Mouse (Mus musculus) limb, embryonic 15.5 days (tissue): Measurements from ENCODE around the gene Adat3. TPM values are rescaled to one million over a fixed set of nuclear protein-coding genes. Genes with fewer than 3 reads are reported as not detected.
"Not testable (repeated sequence)": the region's sequence is repeated elsewhere in the genome, so short reads cannot be mapped to it uniquely, and the experiment has no call there.

Source experiments
- ATAC-seq: fragments of 200-750 bp; cut with Nextera tagmentation; 2 replicates; pipeline ENCODE4 v1.8.0; 2017; ENCODE audit warnings: low read depth, moderate TSS enrichment; ENCODE audit not compliant: insufficient number of reproducible peaks, low FRiP score, low TSS enrichment
- H3K27ac ChIP-seq: fragments of 300-500 bp; sonication (generic); 2 replicates; pipeline ENCODE4 v1.5.1; 2015; ENCODE audit warnings: moderate library complexity, mild to moderate bottlenecking, inconsistent platforms
- H3K27me3 ChIP-seq: fragments of 300-500 bp; sonication (generic); 2 replicates; pipeline ENCODE4 v1.6.1; 2015; ENCODE audit warnings: inconsistent platforms
- H3K36me3 ChIP-seq: fragments of 300-500 bp; sonication (generic); 2 replicates; pipeline ENCODE4 v1.6.1; 2015; ENCODE audit warnings: inconsistent platforms
- H3K4me1 ChIP-seq: fragments of 300-500 bp; sonication (generic); 2 replicates; pipeline ENCODE4 v1.6.1; 2015; ENCODE audit warnings: inconsistent platforms
- H3K4me2 ChIP-seq: fragments of 300-500 bp; sonication (generic); 2 replicates; pipeline ENCODE4 v1.6.1; 2015; ENCODE audit warnings: mild to moderate bottlenecking, inconsistent platforms
- H3K4me3 ChIP-seq: fragments of 300-500 bp; sonication (generic); 2 replicates; pipeline ENCODE4 v1.5.1; 2015; ENCODE audit warnings: mild to moderate bottlenecking, inconsistent platforms
- H3K9ac ChIP-seq: fragments of 300-500 bp; sonication (generic); 2 replicates; pipeline ENCODE4 v1.6.1; 2015; ENCODE audit warnings: inconsistent platforms
- H3K9me3 ChIP-seq: fragments of 300-500 bp; sonication (generic); 2 replicates; pipeline ENCODE4 v1.6.1; 2016; ENCODE audit warnings: inconsistent platforms
- WGBS: fragments of 180-500 bp; shearing (Covaris S2); methylation state at CpG from one replicate; pipeline ENCODE4 v1.1.7; 2015; 5-methylcytosine and 5-hydroxymethylcytosine counted together
- polyA plus RNA-seq: library from polyadenylated mRNA; unstranded; fragments of >200 nt; fragmentation: Nextera tagmentation; extraction: Ambion mirVana; gene quantifications from 2 replicates; pipeline ENCODE4 v1.2.1, GENCODE M21; 2015

Gene Adat3
- polyA plus RNA-seq, 1 experiment from 2014 or later, result 6.4 TPM

- no peak for ATAC-seq
- Histone ChIP-seq H3K4me3 (no peak overlapping the region), H3K9ac (no peak overlapping the region), H3K36me3 (peaks cover 45% of the 10 kb centered on the region), H3K4me1 (peaks cover 18% of the 10 kb centered on the region), H3K27ac (no peak overlapping the region), H3K4me2 (no peak overlapping the region), H3K27me3 (no peaks in the 10 kb centered on the region), H3K9me3 (no peaks in the 10 kb centered on the region)
- 78% methylated on average over 2 of the region's 2 CpGs for WGBS
Measured at GRCm38 (mm10) chr10:80604988-80605387, 2.3 kb downstream of the Adat3 start.

GRCm38 (mm10) chr10:80605721-80606120 is 3.0 kb downstream of the Adat3 start, which contains the start of gene Gm49322:
Gene Gm49322 (plus strand): TSS chr10:80606021.
- not testable (repeated sequence) for H3K9ac ChIP-seq, ATAC-seq, H3K27me3 ChIP-seq, H3K9me3 ChIP-seq, H3K27ac ChIP-seq, H3K4me3 ChIP-seq, H3K4me2 ChIP-seq
- Histone ChIP-seq H3K36me3 (peaks cover 49% of the 10 kb centered on the region), H3K4me1 (peaks cover 18% of the 10 kb centered on the region)
- WGBS, result 79% methylated on average over 4 of the region's 4 CpGs

- Histone ChIP-seq H3K9ac (no peak overlapping the region), H3K9me3 (no peaks in the 10 kb centered on the region), H3K36me3 (peaks cover 52% of the 10 kb centered on the region), H3K4me1 (peaks cover 18% of the 10 kb centered on the region), H3K27ac (no peak overlapping the region), H3K27me3 (no peaks in the 10 kb centered on the region), H3K4me3 (no peak overlapping the region), H3K4me2 (no peak overlapping the region)
- WGBS, result 89% methylated on average over 23 of the region's 23 CpGs
- ATAC-seq, result no peak
Measured at GRCm38 (mm10) chr10:80606306-80606705, 3.6 kb downstream of the Adat3 start.

- Histone ChIP-seq H3K9me3 (no peaks in the 10 kb centered on the region), H3K27ac (no peak overlapping the region), H3K4me2 (no peak overlapping the region), H3K9ac (no peak overlapping the region), H3K4me1 (peaks cover 18% of the 10 kb centered on the region), H3K27me3 (no peaks in the 10 kb centered on the region), H3K36me3 (peaks cover 56% of the 10 kb centered on the region), H3K4me3 (no peak overlapping the region)
- ATAC-seq, result no peak
- WGBS, result 95% methylated on average over 34 of the region's 34 CpGs
Measured at GRCm38 (mm10) chr10:80606737-80607350, 4.2 kb downstream of the Adat3 start.

GRCm38 (mm10) chr10:80608435-80608834 is 5.8 kb downstream of the Adat3 start:
- peaks cover 66% of the 10 kb centered on the region for H3K36me3 ChIP-seq
- H3K4me3 ChIP-seq, result no peak overlapping the region
- H3K4me1 ChIP-seq, result peaks cover 13% of the 10 kb centered on the region
- ATAC-seq, result no peak
- H3K9ac ChIP-seq, result no peak overlapping the region
- H3K27ac ChIP-seq, result no peak overlapping the region
- no peaks in the 10 kb centered on the region for H3K9me3 ChIP-seq
- H3K4me2 ChIP-seq, result no peak overlapping the region
- H3K27me3 ChIP-seq, result no peaks in the 10 kb centered on the region
- 85% methylated on average over 3 of the region's 3 CpGs for WGBS

- WGBS, result 89% methylated on average over 10 of the region's 10 CpGs
- H3K9ac ChIP-seq, result no peak overlapping the region
- H3K4me1 ChIP-seq, result peaks cover 3% of the 10 kb centered on the region
- ATAC-seq, result no peak
- H3K36me3 ChIP-seq, result peaks cover 75% of the 10 kb centered on the region
- H3K27me3 ChIP-seq, result no peaks in the 10 kb centered on the region
- H3K4me3 ChIP-seq, result no peak overlapping the region
- no peak overlapping the region for H3K4me2 ChIP-seq
- H3K9me3 ChIP-seq, result no peaks in the 10 kb centered on the region
- no peak overlapping the region for H3K27ac ChIP-seq
Measured at GRCm38 (mm10) chr10:80609269-80609924, 6.7 kb downstream of the Adat3 start.

GRCm38 (mm10) chr10:80610116-80610785 is 7.6 kb downstream of the Adat3 start:
- WGBS, result 92% methylated on average over 9 of the region's 9 CpGs
- Histone ChIP-seq H3K4me1 (no peaks in the 10 kb centered on the region), H3K27ac (no peak overlapping the region), H3K27me3 (no peaks in the 10 kb centered on the region), H3K4me3 (no peak overlapping the region), H3K9ac (no peak overlapping the region), H3K9me3 (no peaks in the 10 kb centered on the region), H3K4me2 (no peak overlapping the region), H3K36me3 (peaks cover 81% of the 10 kb centered on the region)
- no peak for ATAC-seq

- 64% methylated on average over 4 of the region's 4 CpGs for WGBS
- ATAC-seq, result no peak
- Histone ChIP-seq H3K9ac (no peak overlapping the region), H3K4me3 (no peak overlapping the region), H3K27ac (no peak overlapping the region), H3K9me3 (no peaks in the 10 kb centered on the region), H3K4me2 (no peak overlapping the region), H3K4me1 (no peaks in the 10 kb centered on the region), H3K36me3 (peaks cover 86% of the 10 kb centered on the region), H3K27me3 (no peaks in the 10 kb centered on the region)
Measured at GRCm38 (mm10) chr10:80611024-80611423, 8.3 kb downstream of the Adat3 start.

- ATAC-seq, result no peak
- no peak overlapping the region for H3K27ac ChIP-seq
- peaks cover 79% of the 10 kb centered on the region for H3K36me3 ChIP-seq
- no peaks in the 10 kb centered on the region for H3K9me3 ChIP-seq
- no peak overlapping the region for H3K4me2 ChIP-seq
- WGBS, result 91% methylated on average over 3 of the region's 3 CpGs
- no peaks in the 10 kb centered on the region for H3K4me1 ChIP-seq
- H3K4me3 ChIP-seq, result no peak overlapping the region
- no peak overlapping the region for H3K9ac ChIP-seq
- no peaks in the 10 kb centered on the region for H3K27me3 ChIP-seq
Measured at GRCm38 (mm10) chr10:80611905-80612304, 9.2 kb downstream of the Adat3 start.

GRCm38 (mm10) chr10:80613821-80614220 is 11.1 kb downstream of the Adat3 start:
- H3K27me3 ChIP-seq, result no peaks in the 10 kb centered on the region
- H3K36me3 ChIP-seq, result peaks cover 60% of the 10 kb centered on the region
- WGBS, result 81% methylated on average over 3 of the region's 3 CpGs

GRCm38 (mm10) chr10:80614351-80614750 is 11.7 kb downstream of the Adat3 start:
- Histone ChIP-seq H3K4me1 (no peaks in the 10 kb centered on the region), H3K9ac (no peak overlapping the region), H3K4me2 (no peak overlapping the region), H3K36me3 (peaks cover 55% of the 10 kb centered on the region), H3K27ac (no peak overlapping the region), H3K9me3 (no peaks in the 10 kb centered on the region), H3K27me3 (no peaks in the 10 kb centered on the region), H3K4me3 (no peak overlapping the region)
- no peak for ATAC-seq
- WGBS, result 87% methylated on average over 6 of the region's 6 CpGs

More at GRCm38 (mm10) chr10:80613821-80614220, 11.1 kb downstream of the Adat3 start:
- Histone ChIP-seq H3K9me3 (no peaks in the 10 kb centered on the region), H3K4me2 (no peak overlapping the region), H3K4me1 (no peaks in the 10 kb centered on the region), H3K27ac (no peak overlapping the region), H3K4me3 (no peak overlapping the region), H3K9ac (no peak overlapping the region)
- no peak for ATAC-seq

GRCm38 (mm10) chr10:80618181-80618580 is 15.5 kb downstream of the Adat3 start:
- H3K4me1 ChIP-seq, result peaks cover 9% of the 10 kb centered on the region
- no peaks in the 10 kb centered on the region for H3K9me3 ChIP-seq
- no peaks in the 10 kb centered on the region for H3K27me3 ChIP-seq
- no peak overlapping the region for H3K9ac ChIP-seq
- WGBS, result 70% methylated on average over 9 of the region's 9 CpGs
- H3K36me3 ChIP-seq, result peaks cover 30% of the 10 kb centered on the region
- H3K4me3 ChIP-seq, result no peak overlapping the region
- no peak overlapping the region for H3K4me2 ChIP-seq
- H3K27ac ChIP-seq, result peak overlapping the region; percentile 2; the same call in 1 of the 2 replicates
- no peak for ATAC-seq
